Mouse (Mus musculus): ENCODE measurements around the gene Zfp109. TPM values are rescaled to one million over a fixed set of nuclear protein-coding genes. Genes with fewer than 3 reads are reported as not detected.

Zfp109 gene
- total and polyA plus RNA-seq, 2 experiments from 2014 or later = 1.1 to 6.6 TPM

GRCm38 (mm10) chr7:24268176-24269155 is 31.1 kb upstream of the Zfp109 start:
- Histone ChIP-seq H3K27ac (ENCODE audit: low read depth) (no peak overlapping the region), H3K27me3 (ENCODE audit: control insufficient read depth, insufficient read depth, low read length) (no peaks in the 10 kb centered on the region), H3K36me3 (replicated peaks; ENCODE audit: control insufficient read depth, insufficient read depth, low read length) (no peaks in the 10 kb centered on the region), H3K4me3 (ENCODE audit: low read depth, low read length) (no peak overlapping the region), H3K4me2 (ENCODE audit: low read depth, low read length) (no peak overlapping the region), H3K9ac (replicated peaks; ENCODE audit: low read depth, low read length) (no peak overlapping the region), H3K4me1 (ENCODE audit: control insufficient read depth, insufficient read depth) (peaks cover 4% of the 10 kb centered on the region; the same call in 1 of the 2 replicates), H3K9me3 (replicated peaks; ENCODE audit: control insufficient read depth, low read length) (no peaks in the 10 kb centered on the region)
- DNase-seq (ENCODE audit: low spot score) (no peak), ATAC-seq (ENCODE audit: insufficient read depth, low read depth) (no peak)
- WGBS = 69% methylated on average over 24 of the region's 24 CpGs
- TF ChIP-seq CTCF (IDR thresholded peaks at IDR 0.05; ENCODE audit: low read depth) = no peak
- TF ChIP-seq EP300 (IDR thresholded peaks at IDR 0.05; ENCODE audit: low read depth) = no peak

DNA sequence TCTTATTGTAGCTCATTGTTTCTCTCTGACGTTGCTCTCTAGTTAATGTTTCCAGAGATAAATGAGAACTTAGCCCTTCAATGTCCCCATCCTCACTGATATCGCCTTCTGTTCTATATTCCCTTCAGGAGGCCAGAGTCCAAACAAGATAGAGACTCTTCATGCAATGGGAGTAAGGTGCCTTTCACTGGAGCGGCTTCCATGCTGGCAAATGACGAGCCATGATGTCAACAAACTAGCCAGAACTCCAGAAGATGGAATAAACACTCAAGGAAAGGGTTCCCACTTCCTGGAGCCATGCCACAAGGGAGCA is 22.6 kb upstream of the Zfp109 start:
- no peaks in the 10 kb centered on the region for H3K4me1 ChIP-seq (ENCODE audit: control insufficient read depth, insufficient read depth)
- H3K27ac ChIP-seq (ENCODE audit: low read depth) = no peak overlapping the region
- ATAC-seq (ENCODE audit: insufficient read depth, low read depth) (no peak), DNase-seq (ENCODE audit: low spot score) (no peak)
- WGBS = 78% methylated on average over 4 of the region's 4 CpGs
- H3K4me2 ChIP-seq (ENCODE audit: low read depth, low read length) = no peak overlapping the region
- no peak overlapping the region for H3K4me3 ChIP-seq (ENCODE audit: low read depth, low read length)
- H3K9me3 ChIP-seq (replicated peaks; ENCODE audit: control insufficient read depth, low read length) = no peaks in the 10 kb centered on the region
- H3K27me3 ChIP-seq (ENCODE audit: control insufficient read depth, insufficient read depth, low read length) = no peaks in the 10 kb centered on the region
- peaks cover 20% of the 10 kb centered on the region for H3K36me3 ChIP-seq (replicated peaks; ENCODE audit: control insufficient read depth, insufficient read depth, low read length)
- TF ChIP-seq EP300 (IDR thresholded peaks at IDR 0.05; ENCODE audit: low read depth) (no peak), CTCF (IDR thresholded peaks at IDR 0.05; ENCODE audit: low read depth) (no peak)
- H3K9ac ChIP-seq (replicated peaks; ENCODE audit: low read depth, low read length) = no peak overlapping the region

DNA sequence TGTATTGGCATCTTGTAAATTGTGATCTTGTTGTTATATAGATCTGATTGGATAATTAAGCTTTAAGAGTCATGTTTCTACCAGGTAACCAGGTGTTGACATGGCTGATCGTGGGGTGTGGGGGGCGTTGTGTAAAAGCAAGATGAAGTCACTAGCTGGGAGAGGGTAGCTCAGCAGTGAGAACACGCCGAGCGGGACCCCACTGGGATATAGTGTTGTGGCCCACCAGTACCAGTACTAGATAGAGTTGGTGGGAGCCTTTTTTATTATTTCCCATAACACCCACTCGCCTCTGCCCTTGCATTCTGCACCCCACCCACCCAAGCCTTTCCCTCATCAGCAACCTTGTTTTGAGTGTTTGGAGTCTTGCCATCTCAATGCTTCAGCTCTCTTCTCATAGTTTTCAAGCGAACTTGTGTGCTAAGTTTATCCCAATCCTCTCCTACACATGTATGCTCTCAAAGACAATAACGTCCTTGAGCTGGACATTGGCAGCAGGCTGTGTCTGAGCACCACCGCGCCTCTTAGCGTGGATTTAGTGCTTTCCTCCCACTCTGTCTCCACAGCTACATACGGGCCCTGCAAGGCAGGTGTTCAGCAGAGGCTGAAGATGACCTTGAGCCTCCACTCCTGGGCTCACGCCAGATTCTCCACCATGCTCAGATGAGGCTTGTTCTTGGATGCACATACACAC is 22.1 kb upstream of the Zfp109 start:
- H3K4me3 ChIP-seq (ENCODE audit: low read depth, low read length) = no peak overlapping the region
- TF ChIP-seq EP300 (IDR thresholded peaks at IDR 0.05; ENCODE audit: low read depth) (no peak), CTCF (IDR thresholded peaks at IDR 0.05; ENCODE audit: low read depth) (no peak)
- H3K4me1 ChIP-seq (ENCODE audit: control insufficient read depth, insufficient read depth) = no peaks in the 10 kb centered on the region
- WGBS = 78% methylated on average over 13 of the region's 13 CpGs
- H3K27me3 ChIP-seq (ENCODE audit: control insufficient read depth, insufficient read depth, low read length) = no peaks in the 10 kb centered on the region
- ATAC-seq (ENCODE audit: insufficient read depth, low read depth) = no peak
- no peak overlapping the region for H3K9ac ChIP-seq (replicated peaks; ENCODE audit: low read depth, low read length)
- no peak for DNase-seq (ENCODE audit: low spot score)
- H3K36me3 ChIP-seq (replicated peaks; ENCODE audit: control insufficient read depth, insufficient read depth, low read length) = peaks cover 20% of the 10 kb centered on the region
- no peaks in the 10 kb centered on the region for H3K9me3 ChIP-seq (replicated peaks; ENCODE audit: control insufficient read depth, low read length)
- H3K27ac ChIP-seq (ENCODE audit: low read depth) = no peak overlapping the region
- no peak overlapping the region for H3K4me2 ChIP-seq (ENCODE audit: low read depth, low read length)

- Histone ChIP-seq H3K9me3 (replicated peaks; ENCODE audit: control insufficient read depth, low read length) (no peaks in the 10 kb centered on the region), H3K9ac (replicated peaks; ENCODE audit: low read depth, low read length) (peak within 1 kb of the TSS; percentile 67), H3K4me3 (ENCODE audit: low read depth, low read length) (peak within 1 kb of the TSS; percentile 64), H3K4me1 (ENCODE audit: control insufficient read depth, insufficient read depth) (0 out of 2 replicates have a peak, but pooled peaks cover 3% of the 10 kb centered on the region), H3K27me3 (ENCODE audit: control insufficient read depth, insufficient read depth, low read length) (no peaks in the 10 kb centered on the region), H3K36me3 (replicated peaks; ENCODE audit: control insufficient read depth, insufficient read depth, low read length) (0 out of 2 replicates have a peak, but pooled peaks cover 5% of the 10 kb centered on the region), H3K27ac (ENCODE audit: low read depth) (no peak within 1 kb of the TSS), H3K4me2 (ENCODE audit: low read depth, low read length) (peak within 1 kb of the TSS; percentile 78)
- ATAC-seq (ENCODE audit: insufficient read depth, low read depth) = peak; percentile 92
- TF ChIP-seq EP300 (IDR thresholded peaks at IDR 0.05; ENCODE audit: low read depth) (no peak), CTCF (IDR thresholded peaks at IDR 0.05; ENCODE audit: low read depth) (no peak)
- peak; percentile 87 for DNase-seq (ENCODE audit: low spot score)
- 19% methylated on average over 21 of the region's 21 CpGs for WGBS
These were observed 17.5 kb upstream of the Zfp109 start, which contains the start of gene Zfp108 for GRCm38 (mm10) chr7:24254633-24255474. TSS of gene Zfp108 (plus strand) at chr7:24254794.

Data from heart, postnatal 0 days (tissue).